Mouse (Mus musculus) bone marrow macrophage, adult 2 months (primary cell): ENCODE data around the gene Swi5. TPM values are rescaled to one million over a fixed set of nuclear protein-coding genes. Genes with fewer than 3 reads are reported as not detected.

Source experiments
- H3K27ac ChIP-seq: 2 replicates; pipeline ENCODE4 v1.5.1; 2012; ENCODE audit warnings: low read depth, low read length; ENCODE audit not compliant: insufficient read depth
- H3K4me1 ChIP-seq: 2 replicates; pipeline ENCODE4 v1.6.1; 2012; ENCODE audit warnings: low read length; ENCODE audit not compliant: control insufficient read depth, insufficient read depth
- H3K4me3 ChIP-seq: 2 replicates; pipeline ENCODE4 v1.5.1; 2012; ENCODE audit warnings: mild to moderate bottlenecking, low read length, moderate library complexity; ENCODE audit not compliant: insufficient read depth
- CTCF ChIP-seq: IDR thresholded peaks from 2 replicates; pipeline ENCODE4 v1.5.1; 2012; ENCODE audit warnings: low read depth, mild to moderate bottlenecking, low read length, moderate library complexity
- POLR2A ChIP-seq: IDR thresholded peaks from 2 replicates; pipeline ENCODE4 v1.6.1; 2012; ENCODE audit warnings: mild to moderate bottlenecking, low read depth, low read length, borderline replicate concordance
- polyA plus RNA-seq: library from polyadenylated mRNA; stranded (reverse); fragments of >200 nt; gene quantifications from 2 replicates; pipeline ENCODE4 v1.2.4, GENCODE M21; 2012; ENCODE audit not compliant: missing spikeins, insufficient read depth, insufficient read length

The Swi5 gene
- polyA plus RNA-seq, 1 experiment: 168 TPM

GRCm38 (mm10) chr2:32251791-32252527 lies 35.9 kb downstream of the Swi5 start:
- no peaks in the 10 kb centered on the region for H3K4me1 ChIP-seq
- no peak overlapping the region for H3K4me3 ChIP-seq
- no peak for TF ChIP-seq CTCF
- no peak for TF ChIP-seq POLR2A
- H3K27ac ChIP-seq: no peak overlapping the region

GRCm38 (mm10) chr2:32248377-32249361 lies 39.2 kb downstream of the Swi5 start:
- Histone ChIP-seq H3K4me1 (no peaks in the 10 kb centered on the region), H3K4me3 (no peak overlapping the region), H3K27ac (no peak overlapping the region)
- TF ChIP-seq POLR2A: no peak

- TF ChIP-seq POLR2A: no peak
- no peak overlapping the region for H3K4me3 ChIP-seq
- H3K27ac ChIP-seq: no peak overlapping the region
- H3K4me1 ChIP-seq: no peaks in the 10 kb centered on the region
Measured at GRCm38 (mm10) chr2:32246741-32247140, 41.1 kb downstream of the Swi5 start.

- Histone ChIP-seq H3K27ac (no peak overlapping the region), H3K4me3 (no peak overlapping the region), H3K4me1 (peaks cover under 1% of the 10 kb centered on the region; the same call in 1 of the 2 replicates)
- TF ChIP-seq CTCF (no peak), POLR2A (no peak)
Measured at GRCm38 (mm10) chr2:32242986-32243385, 44.9 kb downstream of the Swi5 start.

GRCm38 (mm10) chr2:32240591-32240990 lies 47.3 kb downstream of the Swi5 start:
- H3K4me1 ChIP-seq: peaks cover 4% of the 10 kb centered on the region; the same call in 1 of the 2 replicates
- no peak overlapping the region for H3K27ac ChIP-seq
- no peak for TF ChIP-seq CTCF
- no peak for TF ChIP-seq POLR2A
- no peak overlapping the region for H3K4me3 ChIP-seq

GRCm38 (mm10) chr2:32238708-32239435 lies 49.0 kb downstream of the Swi5 start:
- Histone ChIP-seq H3K4me3 (no peak overlapping the region), H3K4me1 (peaks cover 7% of the 10 kb centered on the region; the same call in 1 of the 2 replicates), H3K27ac (no peak overlapping the region)
- TF ChIP-seq POLR2A (no peak), CTCF (no peak)

- H3K27ac ChIP-seq: no peak overlapping the region
- H3K4me3 ChIP-seq: peak overlapping the region; percentile 78
- TF ChIP-seq CTCF (no peak), POLR2A (no peak)
- peaks cover 7% of the 10 kb centered on the region; the same call in 1 of the 2 replicates for H3K4me1 ChIP-seq
Measured at GRCm38 (mm10) chr2:32237571-32237970, 50.3 kb downstream of the Swi5 start.

- TF ChIP-seq CTCF (no peak), POLR2A (no peak)
- peaks cover 7% of the 10 kb centered on the region; the same call in 1 of the 2 replicates for H3K4me1 ChIP-seq
- H3K27ac ChIP-seq: peak overlapping the region; percentile 51
- peak overlapping the region; percentile 78 for H3K4me3 ChIP-seq
Measured at GRCm38 (mm10) chr2:32236760-32237487, 51.0 kb downstream of the Swi5 start.
